19 mouse cellular contexts compared by ENCODE assay signal in the genomic region with DNA sequence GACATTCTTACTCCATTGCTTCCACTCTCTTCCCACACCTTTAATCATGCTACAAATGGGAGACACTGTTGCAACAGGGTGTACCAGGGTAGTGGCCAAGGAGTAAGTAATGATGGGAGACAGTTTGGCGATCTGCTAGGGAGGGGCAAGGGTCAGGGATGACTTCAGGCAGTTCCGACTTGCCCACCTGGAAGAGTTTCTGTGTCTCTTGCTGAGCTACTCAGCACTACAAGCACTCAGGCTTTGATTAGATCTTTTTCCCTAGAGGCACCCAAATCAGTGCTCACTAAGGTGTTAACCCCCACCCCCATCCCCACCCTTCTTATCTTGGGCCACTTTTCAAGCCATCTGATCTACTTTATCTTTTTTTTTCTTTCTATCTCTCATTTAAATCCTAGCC. TPM values are rescaled to one million over a fixed set of nuclear protein-coding genes. Genes with fewer than 3 reads are reported as not detected.
A peak's percentile ranks its signal among the peaks of the same experiment; 100 is the strongest.
DNase-seq lines count a peak whose midpoint lies in the region; ATAC-seq and TF ChIP-seq lines count a peak whose summit lies in the region.
"Had no signal": no experiment of that assay in that cellular context is flagged by ENCODE, and none has a peak within 500 bp of the region (broad histone marks: within the 10 kb centered on the region; RNA-seq: fewer than 3 reads in every experiment).

No protein-coding gene starts in this region.

- 55% methylated on average over 2 of the region's 2 CpGs for WGBS in heart, embryonic 10.5 days
- 74% methylated on average over 2 of the region's 2 CpGs for WGBS in kidney, embryonic 15.5 days
- 57% methylated on average over 2 of the region's 2 CpGs for WGBS in kidney, embryonic 14.5 days
- WGBS in limb, embryonic 14.5 days, result 61% methylated on average over 2 of the region's 2 CpGs

- in situ Hi-C loops in ES-E14 (cut with MboI; ENCODE audit: low sequenced_read_pairs in 2 of 2, unreplicated experiment in 2 of 2), result loop anchor here in 1 of 2 experiments (25.0 kb wide), 1 partner anchor 214 kb away; no protein-coding TSS in a partner anchor

- DNase-seq in heart, adult 11 months, result peak; percentile 85
- no peak for DNase-seq in heart, embryonic 10.5 days (ENCODE audit: low spot score)
- DNase-seq in ES-E14 (ENCODE audit: low read depth, low spot score), result no peak
- DNase-seq in limb, embryonic 14.5 days (ENCODE audit: low spot score), result no peak
- DNase-seq in spleen, adult 18-20 months, result no peak
- DNase-seq in urinary bladder, adult 2 months (ENCODE audit: low spot score), result no peak
- DNase-seq: adrenal gland, adult 8-10 months; adrenal gland, postnatal 36 days; B cell, adult 2 months; cerebellum, adult 8-10 months; cerebellum, postnatal 14 days; gastrocnemius, postnatal 36 days; heart, adult 18-20 months had no signal

- no peaks in the 10 kb centered on the region for H3K27me3 ChIP-seq in heart, embryonic 10.5 days (ENCODE audit: insufficient read depth, poor library complexity, severe bottlenecking)
- no peaks in the 10 kb centered on the region for H3K27me3 ChIP-seq in kidney, embryonic 15.5 days
- no peaks in the 10 kb centered on the region for H3K27me3 ChIP-seq in kidney, embryonic 14.5 days (ENCODE audit: control insufficient read depth, insufficient read depth, low read length)
- H3K27me3 ChIP-seq in limb, embryonic 14.5 days (ENCODE audit: control insufficient read depth, insufficient read depth, low read length), result no peaks in the 10 kb centered on the region
- H3K27me3 ChIP-seq: embryonic facial prominence, embryonic 12.5 days; forebrain, embryonic 15.5 days; hindbrain, embryonic 13.5 days had no signal

- 0 out of 2 replicates have a peak, but pooled peaks cover 5% of the 10 kb centered on the region for H3K9me3 ChIP-seq in heart, embryonic 10.5 days
- no peaks in the 10 kb centered on the region for H3K9me3 ChIP-seq in kidney, embryonic 15.5 days (replicated peaks)
- H3K9me3 ChIP-seq in kidney, embryonic 14.5 days (ENCODE audit: control insufficient read depth, low read length), result peaks cover 6% of the 10 kb centered on the region; the same call in 1 of the 2 replicates
- no peaks in the 10 kb centered on the region for H3K9me3 ChIP-seq in ES-E14 (ENCODE audit: control insufficient read depth, insufficient read depth, low read depth, low read length)
- H3K9me3 ChIP-seq in limb, embryonic 14.5 days (ENCODE audit: control insufficient read depth, low read length), result 0 out of 2 replicates have a peak, but pooled peaks cover 3% of the 10 kb centered on the region
- H3K9me3 ChIP-seq: embryonic facial prominence, embryonic 12.5 days; forebrain, embryonic 15.5 days; G1E had no signal

- peaks cover 38% of the 10 kb centered on the region for H3K4me1 ChIP-seq in heart, embryonic 10.5 days
- peaks cover 23% of the 10 kb centered on the region for H3K4me1 ChIP-seq in kidney, embryonic 15.5 days
- peaks cover 11% of the 10 kb centered on the region; the same call in 1 of the 2 replicates for H3K4me1 ChIP-seq in kidney, embryonic 14.5 days (ENCODE audit: control insufficient read depth, insufficient read depth, low read length)
- H3K4me1 ChIP-seq in ES-E14 (ENCODE audit: control insufficient read depth in 2 of 2, insufficient read depth in 2 of 2, low read length in 2 of 2, poor library complexity in 1 of 2), result peaks cover 9 to 16% of the 10 kb centered on the region in 2 experiments
- peaks cover 18% of the 10 kb centered on the region for H3K4me1 ChIP-seq in limb, embryonic 14.5 days (ENCODE audit: control insufficient read depth, insufficient read depth, low read length)

- TF ChIP-seq POLR2A in limb, embryonic 14.5 days (IDR thresholded peaks at IDR 0.05; ENCODE audit: borderline replicate concordance, extremely low read depth, insufficient read depth, insufficient read length), result no peak

- H3K4me3 ChIP-seq in heart, embryonic 10.5 days, result no peak overlapping the region
- no peak overlapping the region for H3K4me3 ChIP-seq in kidney, embryonic 15.5 days (replicated peaks)
- no peak overlapping the region for H3K4me3 ChIP-seq in kidney, embryonic 14.5 days (ENCODE audit: low read length)
- no peak overlapping the region for H3K4me3 ChIP-seq in ES-E14 (ENCODE audit: insufficient read depth in 1 of 2, low read depth in 1 of 2, low read length in 2 of 2, poor library complexity in 1 of 2, severe bottlenecking in 1 of 2)
- H3K4me3 ChIP-seq in limb, embryonic 14.5 days (replicated peaks; ENCODE audit: low read length), result no peak overlapping the region

- ATAC-seq in kidney, embryonic 15.5 days (replicated peaks; ENCODE audit: low FRiP score), result no peak
- ATAC-seq in kidney, embryonic 14.5 days (ENCODE audit: low FRiP score, low TSS enrichment), result no peak
- no peak for ATAC-seq in limb, embryonic 14.5 days (ENCODE audit: low FRiP score, low read depth)
- ATAC-seq: forebrain, embryonic 15.5 days had no signal

- no peak overlapping the region for H3K27ac ChIP-seq in heart, embryonic 10.5 days
- no peak overlapping the region for H3K27ac ChIP-seq in kidney, embryonic 15.5 days
- no peak overlapping the region for H3K27ac ChIP-seq in kidney, embryonic 14.5 days (ENCODE audit: low read depth, low read length)
- no peak overlapping the region for H3K27ac ChIP-seq in ES-E14 (ENCODE audit: insufficient read depth, low read depth, low read length, poor library complexity, severe bottlenecking)
- H3K27ac ChIP-seq in limb, embryonic 14.5 days (replicated peaks; ENCODE audit: low read depth, low read length), result no peak overlapping the region

- 0 out of 2 replicates have a peak overlapping the region, but pooled peaks have one; percentile 82 for H3K4me2 ChIP-seq in kidney, embryonic 15.5 days
- no peak overlapping the region for H3K4me2 ChIP-seq in kidney, embryonic 14.5 days (replicated peaks; ENCODE audit: low read depth, low read length)
- peak overlapping the region; percentile 66; the same call in 1 of the 2 replicates for H3K4me2 ChIP-seq in limb, embryonic 14.5 days (replicated peaks; ENCODE audit: low read depth, low read length, severe bottlenecking)

- H3K36me3 ChIP-seq in heart, embryonic 10.5 days, result no peaks in the 10 kb centered on the region
- H3K36me3 ChIP-seq in kidney, embryonic 15.5 days, result 0 out of 2 replicates have a peak, but pooled peaks cover 3% of the 10 kb centered on the region
- no peaks in the 10 kb centered on the region for H3K36me3 ChIP-seq in kidney, embryonic 14.5 days (ENCODE audit: control insufficient read depth, insufficient read depth, low read length)
- H3K36me3 ChIP-seq in ES-E14 (ENCODE audit: control insufficient read depth, insufficient read depth, low read length, poor library complexity, severe bottlenecking), result 0 out of 2 replicates have a peak, but pooled peaks cover under 1% of the 10 kb centered on the region
- H3K36me3 ChIP-seq in limb, embryonic 14.5 days (ENCODE audit: control insufficient read depth, insufficient read depth, low read length), result no peaks in the 10 kb centered on the region
- H3K36me3 ChIP-seq: forebrain, embryonic 15.5 days; hindbrain, embryonic 13.5 days had no signal

- H3K9ac ChIP-seq in kidney, embryonic 15.5 days, result no peak overlapping the region
- H3K9ac ChIP-seq in kidney, embryonic 14.5 days (ENCODE audit: low read depth, low read length), result no peak overlapping the region
- 0 out of 2 replicates have a peak overlapping the region, but pooled peaks have one; percentile 35 for H3K9ac ChIP-seq in ES-E14 (ENCODE audit: insufficient read depth, low read depth, low read length, poor library complexity, severe bottlenecking)
- H3K9ac ChIP-seq in limb, embryonic 14.5 days (ENCODE audit: low read depth, low read length, severe bottlenecking), result no peak overlapping the region

TF ChIP-seq in ES-E14, 5 proteins besides CTCF, POLR2A, EP300 and RAD21:
- TF ChIP-seq ZC3H11A (IDR thresholded peaks at IDR 0.05; ENCODE audit: borderline replicate concordance, low read depth, low read length), result no peak
- no peak for TF ChIP-seq CHD2 (IDR thresholded peaks at IDR 0.05; ENCODE audit: low read depth, low read length)
- TF ChIP-seq ZNF384 (IDR thresholded peaks at IDR 0.05; ENCODE audit: low read depth, low read length), result no peak

RNA-seq across cellular contexts. Expression of a gene that starts 1.6 kb away (rescaled TPM):
- 49.6 and 61.8 TPM in 2 replicates for polyA plus RNA-seq in heart, embryonic 10.5 days (2016; fragmentation: Nextera tagmentation; extraction: Ambion mirVana)
- 62.2 and 63.6 TPM in 2 replicates for polyA plus RNA-seq in kidney, embryonic 15.5 days (2015; fragmentation: Nextera tagmentation; extraction: Ambion mirVana)
- 45.1 and 78.4 TPM in 2 replicates for polyA plus RNA-seq in kidney, embryonic 14.5 days (2014; fragmentation: Nextera tagmentation; extraction: Ambion mirVana)
- total RNA-seq in ES-E14 (2012; rRNA removed), result 22.9 and 31.8 TPM in 2 replicates
- polyA plus RNA-seq in limb, embryonic 14.5 days (2012; rRNA removed), result 38.2 and 70.8 TPM in 2 replicates
- polyA plus RNA-seq in limb, embryonic 14.5 days (2014; fragmentation: Nextera tagmentation; extraction: Ambion mirVana), result 76.0 and 76.7 TPM in 2 replicates
- 55.4 and 59.6 TPM in 2 replicates for polyA plus RNA-seq in urinary bladder, adult 2 months (2012; rRNA removed)
